ENCODE assay signal across 13 mouse cellular contexts in the genomic region with DNA sequence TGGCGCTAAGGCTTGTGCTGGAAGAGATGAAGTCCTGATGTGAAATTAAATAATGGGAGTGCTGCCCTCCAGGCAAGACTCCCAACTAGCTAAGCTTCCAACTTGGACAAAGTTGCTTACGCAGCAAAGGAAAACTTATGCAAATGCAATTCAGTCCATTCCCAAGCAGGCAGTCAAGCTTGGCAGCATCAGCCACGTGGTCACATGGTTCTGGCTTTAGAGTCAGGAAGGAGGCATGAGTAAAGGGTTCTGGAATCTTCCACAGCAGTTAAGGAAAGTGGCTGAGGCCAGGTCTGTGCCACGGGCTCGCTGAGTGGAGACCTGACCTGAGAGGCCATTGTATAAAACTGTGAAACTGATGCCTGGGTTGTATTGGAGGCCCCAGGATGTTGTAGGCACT. TPM values are rescaled to one million over a fixed set of nuclear protein-coding genes. Genes with fewer than 3 reads are reported as not detected.
A peak's percentile ranks its signal among the peaks of the same experiment; 100 is the strongest.
DNase-seq lines count a peak whose midpoint lies in the region; ATAC-seq lines count a peak whose summit lies in the region.
"Had no signal": no experiment of that assay in that cellular context is flagged by ENCODE, and none has a peak within 500 bp of the region (broad histone marks: within the 10 kb centered on the region; RNA-seq: fewer than 3 reads in every experiment).

No protein-coding gene starts in this region.

- peaks cover 4% of the 10 kb centered on the region; the same call in 1 of the 2 replicates for H3K4me1 ChIP-seq in limb, embryonic 15.5 days
- H3K4me1 ChIP-seq in limb, embryonic 10.5 days, result peaks cover 10% of the 10 kb centered on the region
- peaks cover 2% of the 10 kb centered on the region; the same call in 1 of the 2 replicates for H3K4me1 ChIP-seq in brown adipose tissue, adult 24 weeks (ENCODE audit: control insufficient read depth, insufficient read depth, insufficient read length, low read length)
- H3K4me1 ChIP-seq: hindbrain, embryonic 12.5 days had no signal

- no peaks in the 10 kb centered on the region for H3K9me3 ChIP-seq in limb, embryonic 15.5 days
- H3K9me3 ChIP-seq in limb, embryonic 10.5 days (replicated peaks), result no peaks in the 10 kb centered on the region
- H3K9me3 ChIP-seq: hindbrain, embryonic 12.5 days; liver, embryonic 13.5 days had no signal

- peak; percentile 12; the same call in 1 of the 2 replicates for ATAC-seq in limb, embryonic 15.5 days (ENCODE audit: insufficient number of reproducible peaks, low FRiP score, low TSS enrichment, low read depth)

- H3K36me3 ChIP-seq in limb, embryonic 15.5 days, result no peaks in the 10 kb centered on the region
- H3K36me3 ChIP-seq in limb, embryonic 10.5 days, result no peaks in the 10 kb centered on the region
- H3K36me3 ChIP-seq: hindbrain, embryonic 12.5 days; liver, embryonic 13.5 days had no signal

- no peak overlapping the region for H3K4me3 ChIP-seq in limb, embryonic 15.5 days
- H3K4me3 ChIP-seq in limb, embryonic 10.5 days, result no peak overlapping the region
- H3K4me3 ChIP-seq in brown adipose tissue, adult 24 weeks (ENCODE audit: insufficient read depth, low read depth, low read length), result no peak overlapping the region
- H3K4me3 ChIP-seq: hindbrain, embryonic 12.5 days; liver, embryonic 13.5 days had no signal

- H3K4me2 ChIP-seq in limb, embryonic 15.5 days, result no peak overlapping the region
- H3K4me2 ChIP-seq: heart, embryonic 11.5 days; hindbrain, embryonic 12.5 days; liver, embryonic 13.5 days; midbrain, embryonic 11.5 days had no signal

- H3K27me3 ChIP-seq in limb, embryonic 15.5 days, result no peaks in the 10 kb centered on the region
- no peaks in the 10 kb centered on the region for H3K27me3 ChIP-seq in limb, embryonic 10.5 days (ENCODE audit: low read depth, poor library complexity, severe bottlenecking)
- H3K27me3 ChIP-seq: hindbrain, embryonic 12.5 days; liver, embryonic 13.5 days had no signal

- 0 out of 2 replicates have a peak overlapping the region, but pooled peaks have one; percentile 11 for H3K27ac ChIP-seq in limb, embryonic 15.5 days
- no peak overlapping the region for H3K27ac ChIP-seq in limb, embryonic 10.5 days
- peak overlapping the region; percentile 64 for H3K27ac ChIP-seq in brown adipose tissue, adult 24 weeks (replicated peaks; ENCODE audit: low read depth, low read length)
- H3K27ac ChIP-seq: hindbrain, embryonic 12.5 days; liver, embryonic 13.5 days had no signal

- DNase-seq in cerebellum, adult 9-11 months, result peak; percentile 17
- DNase-seq in cerebellum, adult 11 months, result no peak
- DNase-seq in limb, embryonic 10.5 days (ENCODE audit: low spot score), result no peak
- DNase-seq in kidney, postnatal 25 days, result peak; percentile 76 to 90
- no peak for DNase-seq in embryo, embryonic 10.5 days (ENCODE audit: low spot score)
- no peak for DNase-seq in thymus, postnatal 0 days (ENCODE audit: low spot score)
- DNase-seq: liver, embryonic 13.5 days; thymus, postnatal 25 days had no signal

- H3K9ac ChIP-seq in limb, embryonic 15.5 days, result no peak overlapping the region
- H3K9ac ChIP-seq: hindbrain, embryonic 12.5 days; liver, embryonic 13.5 days had no signal

- 54% methylated on average over 5 of the region's 5 CpGs for WGBS in limb, embryonic 15.5 days
- WGBS in limb, embryonic 10.5 days, result 89% methylated on average over 5 of the region's 5 CpGs

RNA-seq across cellular contexts. Expression of a gene that starts 37.6 kb away (rescaled TPM):
- 146 and 152 TPM in 2 replicates for polyA plus RNA-seq in limb, embryonic 15.5 days (2015; fragmentation: Nextera tagmentation; extraction: Ambion mirVana)
- 53.3 and 53.6 TPM in 2 replicates for polyA plus RNA-seq in limb, embryonic 10.5 days (2016; fragmentation: Nextera tagmentation; extraction: Ambion mirVana)
- 13.4 and 49.0 TPM in 2 replicates for polyA plus RNA-seq in brown adipose tissue, adult 24 weeks (2012; ENCODE audit: insufficient read depth, insufficient read length, missing spikeins)
- 16.3 and 18.2 TPM in 2 replicates for polyA plus RNA-seq in thymus, postnatal 0 days (2015; fragmentation: Nextera tagmentation; extraction: Ambion mirVana)

Comparison
In these comparisons a context has a peak if more than half of its experiments do, and no peak if none do; other contexts are left out.
1. DNase-seq: peak in cerebellum, adult 9-11 months (single experiment) and kidney, postnatal 25 days (2 of 2); none in cerebellum, adult 11 months (single experiment), limb, embryonic 10.5 days (single experiment), embryo, embryonic 10.5 days (single experiment) and thymus, postnatal 0 days (single experiment).